Mouse (Mus musculus) liver, embryonic 14.5 days (tissue): ENCODE data around the gene Crhr1.

ENCODE experiments used
- CTCF ChIP-seq: IDR thresholded peaks from 2 replicates; pipeline ENCODE4 v1.5.1; 2016; ENCODE audit warnings: antibody characterized with exemption, low read depth, control low read depth
- EP300 ChIP-seq: IDR thresholded peaks from 2 replicates; pipeline ENCODE4 v1.6.1; 2016; ENCODE audit warnings: antibody characterized with exemption, low read depth

GRCm38 (mm10) chr11:104102641-104103040 lies 30.0 kb upstream of the Crhr1 start:
- TF ChIP-seq CTCF (no peak), EP300 (no peak)
